Mouse (Mus musculus) embryonic facial prominence, embryonic 15.5 days (tissue): Measurements from ENCODE around the gene Pip5k1a. TPM values are rescaled to one million over a fixed set of nuclear protein-coding genes. Genes with fewer than 3 reads are reported as not detected.

Source experiments
- ATAC-seq: fragments of 200-750 bp; cut with Nextera tagmentation; 2 replicates; pipeline ENCODE4 v1.8.0; 2017; ENCODE audit warnings: low read depth, moderate TSS enrichment; ENCODE audit not compliant: insufficient number of reproducible peaks, low FRiP score, low TSS enrichment
- H3K27ac ChIP-seq: fragments of 300-500 bp; sonication (generic); replicated peaks from 2 replicates; pipeline ENCODE4 v1.5.1; 2015; ENCODE audit warnings: mild to moderate bottlenecking, inconsistent platforms
- H3K27me3 ChIP-seq: fragments of 300-500 bp; sonication (generic); 2 replicates; pipeline ENCODE4 v1.6.1; 2015; ENCODE audit warnings: inconsistent platforms
- H3K36me3 ChIP-seq: fragments of 300-500 bp; sonication (generic); 2 replicates; pipeline ENCODE4 v1.6.1; 2015; ENCODE audit warnings: mild to moderate bottlenecking, inconsistent platforms
- H3K4me1 ChIP-seq: fragments of 300-500 bp; sonication (generic); 2 replicates; pipeline ENCODE4 v1.6.1; 2015; ENCODE audit warnings: inconsistent platforms
- H3K4me2 ChIP-seq: fragments of 300-500 bp; sonication (generic); replicated peaks from 2 replicates; pipeline ENCODE4 v1.6.1; 2015; ENCODE audit warnings: mild to moderate bottlenecking, inconsistent platforms
- H3K4me3 ChIP-seq: fragments of 300-500 bp; sonication (generic); replicated peaks from 2 replicates; pipeline ENCODE4 v1.5.1; 2015; ENCODE audit warnings: mild to moderate bottlenecking, inconsistent platforms
- H3K9ac ChIP-seq: fragments of 300-500 bp; sonication (generic); 2 replicates; pipeline ENCODE4 v1.6.1; 2015; ENCODE audit warnings: inconsistent platforms
- H3K9me3 ChIP-seq: fragments of 300-500 bp; sonication (generic); replicated peaks from 2 replicates; pipeline ENCODE4 v1.6.1; 2016; ENCODE audit warnings: inconsistent platforms
- WGBS: fragments of 180-500 bp; shearing (Covaris S2); methylation state at CpG from one replicate; pipeline ENCODE4 v1.1.7; 2015; 5-methylcytosine and 5-hydroxymethylcytosine counted together
- polyA plus RNA-seq: library from polyadenylated mRNA; unstranded; fragments of >200 nt; fragmentation: Nextera tagmentation; extraction: Ambion mirVana; gene quantifications from 2 replicates; pipeline ENCODE4 v1.2.1, GENCODE M21; 2015

Gene Pip5k1a
- polyA plus RNA-seq, result 22.3 and 23.0 TPM in 2 replicates

DNA sequence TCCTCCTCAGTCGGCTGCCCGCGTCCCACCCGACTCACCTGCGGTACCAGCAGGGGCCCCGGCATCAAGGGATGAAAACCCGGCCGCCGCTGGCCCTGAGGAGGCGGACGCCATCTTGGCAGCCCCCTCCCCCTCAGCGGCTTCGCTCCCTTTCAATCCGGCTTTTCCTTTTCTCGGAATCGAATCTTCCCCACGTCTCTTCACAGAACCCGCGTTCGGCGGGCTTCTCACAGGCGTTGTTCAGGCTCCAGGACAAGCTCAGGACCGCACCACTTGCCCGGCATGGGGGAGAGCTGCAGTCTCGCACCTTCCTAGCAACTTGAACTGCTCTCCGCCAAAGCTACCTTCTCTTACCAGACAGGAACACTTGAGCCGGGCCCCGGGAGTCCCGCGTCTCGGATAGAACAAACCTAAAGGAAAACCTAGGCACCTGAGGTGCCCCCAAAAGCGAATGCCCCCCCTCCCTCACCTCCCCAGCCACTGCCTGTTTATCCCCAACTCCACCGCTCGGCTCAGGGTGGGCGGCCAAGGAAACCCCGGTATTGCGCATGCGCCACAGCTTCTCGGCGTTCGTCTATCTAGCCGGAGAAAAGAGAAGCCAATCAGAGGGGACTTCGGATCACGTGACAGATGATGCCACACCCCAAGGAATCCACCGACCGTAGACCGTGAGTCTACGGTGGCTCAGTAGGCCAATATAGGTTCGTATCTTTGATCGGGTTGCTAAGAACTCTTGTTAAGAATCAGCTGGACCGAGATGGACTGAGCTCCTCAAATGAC, at the start of gene Pip5k1a:
Gene Pip5k1a, minus strand, starts transcription at position 593 of the 780 bp plus-strand sequence.
- under 1% methylated on average over 51 of the region's 51 CpGs for WGBS
- ATAC-seq, result peak; percentile 91
- Histone ChIP-seq H3K27me3 (no peaks in the 10 kb centered on the region), H3K36me3 (no peaks in the 10 kb centered on the region), H3K4me3 (peak within 1 kb of the TSS; percentile 96), H3K9ac (peak within 1 kb of the TSS; percentile 96), H3K27ac (peak within 1 kb of the TSS; percentile 88), H3K4me1 (peaks cover 12% of the 10 kb centered on the region), H3K4me2 (peak within 1 kb of the TSS; percentile 72), H3K9me3 (no peaks in the 10 kb centered on the region)

DNA sequence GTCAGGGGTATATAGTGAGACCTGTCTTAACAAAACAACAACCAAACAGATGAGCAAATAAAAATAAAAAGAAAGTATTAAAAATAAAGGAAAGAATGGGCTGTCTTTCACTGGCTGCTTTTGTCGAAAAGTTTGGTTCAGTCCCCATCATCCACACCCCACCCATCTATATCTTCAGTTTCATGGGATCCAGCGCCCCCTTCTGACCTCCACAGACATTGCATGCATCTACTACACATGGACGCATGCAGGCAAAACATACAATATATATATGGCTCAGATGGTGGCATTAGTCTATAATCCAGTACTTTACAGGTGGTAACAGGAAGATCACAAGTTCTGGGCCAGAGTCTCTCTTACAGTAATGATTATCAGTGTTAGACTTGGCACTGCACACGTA, 47.1 kb upstream of the Pip5k1a start:
- 48% methylated on average over 4 of the region's 4 CpGs for WGBS
- Histone ChIP-seq H3K4me1 (no peaks in the 10 kb centered on the region), H3K27me3 (no peaks in the 10 kb centered on the region), H3K9ac (no peak overlapping the region), H3K4me2 (no peak overlapping the region), H3K27ac (no peak overlapping the region), H3K9me3 (no peaks in the 10 kb centered on the region), H3K4me3 (no peak overlapping the region), H3K36me3 (no peaks in the 10 kb centered on the region)
- ATAC-seq, result no peak

DNA sequence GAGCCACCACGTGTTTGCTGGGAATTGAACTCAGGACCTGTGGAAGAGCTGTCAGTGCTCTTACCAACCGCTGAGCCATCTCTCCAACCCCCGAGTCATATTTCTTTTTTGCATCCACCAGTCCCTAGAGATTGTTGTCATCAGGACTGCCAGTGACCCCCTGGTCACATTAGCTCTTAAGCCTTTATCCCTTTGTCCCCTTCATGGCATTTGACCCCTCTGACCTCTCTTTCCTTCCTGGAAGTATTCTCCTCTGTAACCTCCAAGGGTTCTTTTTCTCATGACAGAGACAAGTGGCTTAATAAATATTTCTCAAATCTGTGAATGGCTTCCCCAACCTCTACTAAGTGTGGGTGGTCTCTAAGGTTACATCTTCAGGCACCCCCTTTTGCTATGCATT, 41.2 kb upstream of the Pip5k1a start:
- H3K4me2 ChIP-seq, result no peak overlapping the region
- no peaks in the 10 kb centered on the region for H3K4me1 ChIP-seq
- no peaks in the 10 kb centered on the region for H3K27me3 ChIP-seq
- no peaks in the 10 kb centered on the region for H3K36me3 ChIP-seq
- H3K4me3 ChIP-seq, result no peak overlapping the region
- 47% methylated on average over 3 of the region's 3 CpGs for WGBS
- H3K9me3 ChIP-seq, result no peaks in the 10 kb centered on the region
- no peak overlapping the region for H3K27ac ChIP-seq
- no peak overlapping the region for H3K9ac ChIP-seq
- no peak for ATAC-seq

DNA sequence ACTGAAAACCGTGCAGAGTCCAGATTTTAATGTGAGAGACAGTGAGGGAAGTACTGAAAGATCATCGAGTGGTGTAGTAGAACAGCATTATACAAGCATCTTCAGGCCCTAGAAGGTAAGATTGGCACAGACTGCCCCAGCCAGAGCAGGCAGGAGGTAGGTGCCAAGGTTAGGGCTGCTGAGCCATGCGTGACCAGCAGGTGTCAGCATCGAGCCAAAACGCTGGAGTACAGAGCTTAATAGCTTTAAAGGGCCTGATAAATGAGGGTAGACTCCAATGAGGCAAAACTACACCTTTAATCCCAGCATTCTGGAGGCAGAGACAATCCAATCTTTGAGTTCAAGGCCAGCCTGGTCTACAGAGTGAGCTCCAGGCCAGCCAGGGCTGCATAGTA, 35.9 kb upstream of the Pip5k1a start:
- no peaks in the 10 kb centered on the region for H3K9me3 ChIP-seq
- H3K9ac ChIP-seq, result no peak overlapping the region
- no peaks in the 10 kb centered on the region for H3K27me3 ChIP-seq
- no peak overlapping the region for H3K27ac ChIP-seq
- H3K36me3 ChIP-seq, result peaks cover 27% of the 10 kb centered on the region
- no peak overlapping the region for H3K4me3 ChIP-seq
- H3K4me2 ChIP-seq, result no peak overlapping the region
- 7% methylated on average over 5 of the region's 5 CpGs for WGBS
- H3K4me1 ChIP-seq, result no peaks in the 10 kb centered on the region
- ATAC-seq, result 0 out of 2 replicates have a peak, but pooled peaks have one; percentile 52

DNA sequence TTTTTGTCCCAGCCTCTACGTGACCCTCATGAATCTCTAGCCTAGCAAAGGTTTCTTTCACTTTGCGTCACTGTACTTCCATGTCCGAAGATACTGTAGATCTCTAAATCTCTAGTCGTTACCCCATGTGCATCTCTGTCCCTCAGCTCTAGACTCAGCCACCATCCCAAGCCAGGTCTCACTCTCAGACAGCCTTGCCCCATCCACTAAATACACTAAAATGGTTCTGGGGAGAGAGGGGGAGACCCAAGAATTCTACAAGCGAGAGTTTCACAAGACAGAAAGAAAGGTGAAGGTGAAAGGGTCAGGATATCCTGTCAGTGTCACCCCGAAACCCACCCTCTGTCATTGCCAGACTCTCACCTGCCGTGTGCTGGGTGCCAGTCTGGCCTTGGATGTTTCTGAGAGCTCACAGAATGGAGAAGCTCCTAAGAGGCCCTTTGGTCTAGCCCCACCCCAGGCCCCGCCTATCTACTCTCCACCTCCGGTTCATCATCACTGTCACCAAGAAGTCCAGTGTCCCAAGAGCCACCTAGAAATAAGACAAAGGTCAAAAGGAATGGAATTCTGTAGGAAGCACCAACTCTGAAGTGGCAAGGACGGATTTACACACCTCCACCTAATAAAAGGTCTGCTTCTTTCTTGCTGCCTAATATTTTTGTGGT, 35.4 kb upstream of the Pip5k1a start, which contains the start of gene Tnfaip8l2:
Gene Tnfaip8l2, minus strand, starts transcription at position 409 of the 665 bp plus-strand sequence.
- H3K36me3 ChIP-seq, result peaks cover 27% of the 10 kb centered on the region
- H3K4me2 ChIP-seq, result no peak within 1 kb of the TSS
- H3K27me3 ChIP-seq, result no peaks in the 10 kb centered on the region
- H3K9me3 ChIP-seq, result no peaks in the 10 kb centered on the region
- H3K27ac ChIP-seq, result no peak within 1 kb of the TSS
- no peaks in the 10 kb centered on the region for H3K4me1 ChIP-seq
- no peak for ATAC-seq
- H3K4me3 ChIP-seq, result no peak within 1 kb of the TSS
- no peak within 1 kb of the TSS for H3K9ac ChIP-seq
- WGBS, result 84% methylated on average over 10 of the region's 10 CpGs

DNA sequence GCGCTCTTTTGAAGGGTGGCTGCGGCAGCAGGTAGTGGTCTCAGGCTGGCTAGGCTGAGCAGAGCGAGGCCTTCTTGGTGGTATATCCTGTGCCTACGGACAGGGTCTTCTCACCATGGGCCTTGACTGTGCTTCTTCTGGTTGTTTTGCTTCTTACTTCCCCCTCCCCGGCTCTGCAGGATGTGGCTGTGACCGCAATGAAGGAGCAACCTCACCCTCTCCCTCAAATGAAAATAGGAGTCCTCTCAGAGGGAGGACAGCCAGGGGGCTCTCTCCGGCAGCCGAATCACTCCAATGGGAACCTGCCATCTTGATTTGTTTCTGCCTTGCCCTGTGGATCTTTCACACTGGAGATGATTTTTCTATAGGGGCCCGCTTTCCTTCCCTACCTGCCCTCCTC, 34.7 kb upstream of the Pip5k1a start:
- ATAC-seq, result no peak
- no peak overlapping the region for H3K4me2 ChIP-seq

DNA sequence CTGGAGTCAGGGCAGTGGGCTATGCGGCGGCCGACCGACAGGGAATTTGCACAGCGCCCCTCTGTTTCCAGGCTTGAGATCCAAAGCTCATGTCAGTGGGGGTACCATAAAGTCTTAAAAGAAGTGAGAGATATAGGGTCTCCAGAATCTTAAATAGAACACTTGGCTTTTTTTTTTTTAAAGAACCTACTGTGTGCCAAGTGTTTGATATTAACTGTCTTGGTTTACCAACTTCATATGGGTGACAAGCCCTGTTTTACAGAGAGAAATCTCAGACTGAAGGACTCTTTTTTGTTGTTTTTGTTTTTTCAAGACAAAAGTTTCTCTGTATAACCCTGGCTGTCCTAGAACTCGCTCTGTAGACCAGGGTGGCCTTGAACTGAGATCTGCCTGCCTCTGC, 34.1 kb upstream of the Pip5k1a start:
- Histone ChIP-seq H3K27ac (no peak overlapping the region), H3K9ac (no peak overlapping the region), H3K4me1 (peaks cover 5% of the 10 kb centered on the region; the same call in 1 of the 2 replicates), H3K4me2 (no peak overlapping the region), H3K9me3 (no peaks in the 10 kb centered on the region), H3K27me3 (no peaks in the 10 kb centered on the region), H3K4me3 (no peak overlapping the region), H3K36me3 (peaks cover 27% of the 10 kb centered on the region)
- WGBS, result 91% methylated on average over 6 of the region's 6 CpGs
- no peak for ATAC-seq

More for the DNA sequence above, 34.7 kb upstream of the Pip5k1a start:
- peaks cover 27% of the 10 kb centered on the region for H3K36me3 ChIP-seq
- no peak overlapping the region for H3K27ac ChIP-seq
- H3K4me1 ChIP-seq, result no peaks in the 10 kb centered on the region
- no peak overlapping the region for H3K4me3 ChIP-seq
- no peak overlapping the region for H3K9ac ChIP-seq
- H3K9me3 ChIP-seq, result no peaks in the 10 kb centered on the region
- H3K27me3 ChIP-seq, result no peaks in the 10 kb centered on the region
- WGBS, result 90% methylated on average over 9 of the region's 9 CpGs

DNA sequence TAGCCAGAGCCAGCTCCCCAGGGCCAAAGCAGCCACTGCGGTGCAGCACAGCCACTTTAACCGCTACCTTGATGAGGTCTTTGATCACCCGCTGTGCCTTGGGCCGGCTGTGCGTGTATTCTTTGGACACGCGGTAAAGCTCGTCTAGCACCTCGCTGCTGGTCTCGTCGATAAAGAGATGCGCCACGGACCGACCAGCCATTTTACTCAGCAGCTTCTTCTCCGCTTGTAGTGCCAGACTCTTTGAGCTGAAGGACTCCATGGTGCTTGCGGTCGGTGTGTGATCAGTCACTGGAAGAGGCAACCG, 33.5 kb upstream of the Pip5k1a start:
- Histone ChIP-seq H3K9ac (no peak overlapping the region), H3K36me3 (peaks cover 27% of the 10 kb centered on the region), H3K27ac (no peak overlapping the region), H3K4me1 (peaks cover 10% of the 10 kb centered on the region), H3K4me2 (no peak overlapping the region), H3K4me3 (no peak overlapping the region), H3K27me3 (no peaks in the 10 kb centered on the region), H3K9me3 (no peaks in the 10 kb centered on the region)
- 71% methylated on average over 18 of the region's 18 CpGs for WGBS
- ATAC-seq, result no peak

DNA sequence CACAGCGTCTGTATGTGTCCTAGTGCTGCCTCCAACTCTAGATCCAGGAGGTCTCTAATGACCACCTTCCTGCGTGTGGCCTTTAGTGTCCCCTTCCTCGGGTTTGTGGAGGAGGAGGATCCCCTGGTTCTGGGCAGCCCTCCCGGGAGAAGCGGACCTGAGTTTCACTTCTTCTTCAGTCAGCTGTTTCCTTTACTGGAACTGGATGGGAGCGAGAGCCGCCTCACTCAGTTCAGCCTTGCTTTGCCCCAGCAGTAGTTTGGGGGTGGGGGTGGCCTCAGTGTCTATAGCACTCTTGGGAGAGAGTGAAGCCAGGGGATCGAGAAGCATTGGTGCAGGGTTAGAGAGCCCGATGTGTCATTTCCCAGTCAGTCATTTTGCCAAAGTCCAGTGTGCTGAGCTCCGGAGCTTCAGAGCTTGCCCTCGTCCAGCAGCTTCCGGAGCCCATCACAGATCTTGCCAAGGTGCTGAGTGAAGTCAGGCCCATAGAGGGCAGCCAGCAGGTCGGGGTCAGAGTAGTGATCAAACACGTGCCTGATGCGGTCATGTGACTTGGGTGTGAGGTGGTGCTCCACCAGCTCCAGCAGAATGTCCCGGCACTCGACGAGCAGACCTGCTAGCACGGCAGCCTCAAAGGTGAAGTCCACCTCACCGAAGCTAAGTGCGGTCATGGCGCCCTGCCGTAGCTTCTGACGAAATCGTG, 33.0 kb upstream of the Pip5k1a start:
- Histone ChIP-seq H3K4me2 (no peak overlapping the region), H3K4me3 (no peak overlapping the region), H3K9ac (no peak overlapping the region), H3K9me3 (no peaks in the 10 kb centered on the region), H3K4me1 (peaks cover 14% of the 10 kb centered on the region), H3K27ac (no peak overlapping the region), H3K27me3 (no peaks in the 10 kb centered on the region), H3K36me3 (peaks cover 27% of the 10 kb centered on the region)
- no peak for ATAC-seq
- 73% methylated on average over 25 of the region's 25 CpGs for WGBS

DNA sequence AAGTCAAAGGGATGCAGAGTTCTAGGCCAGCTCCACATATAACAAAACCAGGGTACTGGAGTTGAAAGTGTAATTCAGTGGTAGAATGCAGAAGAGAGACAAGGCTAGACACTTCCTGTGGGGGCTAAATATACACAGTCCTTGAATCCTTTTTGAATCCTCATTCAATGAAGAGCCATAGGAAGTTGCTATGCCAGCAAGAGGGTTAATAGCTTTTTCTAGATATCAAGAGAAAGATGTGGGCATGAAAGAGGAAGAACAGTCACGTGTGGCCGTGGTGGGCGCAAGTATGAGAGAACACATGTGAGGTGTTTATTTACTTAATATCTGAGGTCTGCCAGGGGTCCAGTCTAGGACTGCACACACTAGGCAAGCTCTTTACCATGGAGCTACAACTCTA, 29.6 kb upstream of the Pip5k1a start:
- Histone ChIP-seq H3K4me2 (no peak overlapping the region), H3K9ac (no peak overlapping the region), H3K27ac (no peak overlapping the region), H3K36me3 (peaks cover 31% of the 10 kb centered on the region), H3K27me3 (no peaks in the 10 kb centered on the region), H3K4me1 (peaks cover 19% of the 10 kb centered on the region), H3K9me3 (no peaks in the 10 kb centered on the region), H3K4me3 (no peak overlapping the region)
- ATAC-seq, result no peak
- 88% methylated on average over 3 of the region's 3 CpGs for WGBS

DNA sequence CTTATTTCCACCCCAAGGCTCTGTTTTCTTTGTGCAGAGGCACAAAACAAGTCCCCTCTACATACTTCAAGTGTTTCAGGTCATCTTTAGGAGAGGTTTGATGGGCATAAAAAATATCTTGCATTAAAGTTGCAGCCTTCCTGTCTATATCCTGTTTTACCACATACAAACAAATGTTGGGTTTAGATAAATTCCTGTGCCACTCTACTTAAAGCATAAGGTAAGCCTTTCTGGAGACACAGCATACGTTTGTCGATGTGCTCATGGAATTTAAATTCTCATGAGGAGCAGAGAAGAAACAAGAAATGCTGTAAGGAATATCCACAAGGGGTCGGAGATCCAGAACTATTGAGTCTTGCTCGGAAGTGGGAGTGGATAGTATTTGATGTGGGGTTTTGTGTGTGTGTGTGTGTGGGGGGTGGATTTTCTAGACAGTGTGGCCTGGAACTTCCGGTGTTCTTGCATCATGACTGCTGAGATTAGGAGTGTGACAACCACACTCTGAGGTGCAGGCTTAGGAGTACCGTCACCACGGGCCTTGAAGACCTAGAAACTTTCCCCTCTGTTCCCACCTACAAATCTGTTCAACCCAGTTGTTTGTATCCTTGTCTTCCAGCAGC, 28.8 kb upstream of the Pip5k1a start:
- ATAC-seq, result no peak
- Histone ChIP-seq H3K9ac (no peak overlapping the region), H3K4me3 (peak overlapping the region; percentile 37), H3K27me3 (no peaks in the 10 kb centered on the region), H3K9me3 (no peaks in the 10 kb centered on the region), H3K27ac (no peak overlapping the region; the same call in 1 of the 2 replicates), H3K36me3 (peaks cover 30% of the 10 kb centered on the region), H3K4me2 (peak overlapping the region; percentile 56), H3K4me1 (peaks cover 19% of the 10 kb centered on the region)
- WGBS, result 74% methylated on average over 7 of the region's 7 CpGs
